Mouse (Mus musculus): ENCODE measurements around the gene Pibf1. TPM values are rescaled to one million over a fixed set of nuclear protein-coding genes. Genes with fewer than 3 reads are reported as not detected.
A peak's percentile ranks its signal among the peaks of the same experiment; 100 is the strongest.

The Pibf1 gene
- polyA plus RNA-seq, 1 experiment: 13.0 TPM

GRCm38 (mm10) chr14:99135761-99136160 is 36.5 kb downstream of the Pibf1 start:
- H3K4me3 ChIP-seq (ENCODE audit: insufficient read depth, low read length): no peak overlapping the region

GRCm38 (mm10) chr14:99136297-99136696 is 37.1 kb downstream of the Pibf1 start:
- Histone ChIP-seq H3K4me1 (ENCODE audit: control insufficient read depth, insufficient read depth, low read length) (peaks cover 3% of the 10 kb centered on the region), H3K27ac (ENCODE audit: insufficient read depth, low read depth, low read length) (no peak overlapping the region), H3K4me3 (ENCODE audit: insufficient read depth, low read length) (no peak overlapping the region)
- TF ChIP-seq CTCF (IDR thresholded peaks at IDR 0.05; ENCODE audit: low read depth, low read length) (no peak), POLR2A (IDR thresholded peaks at IDR 0.05; ENCODE audit: borderline replicate concordance, low read depth, low read length) (no peak)

More at GRCm38 (mm10) chr14:99135761-99136160, 36.5 kb downstream of the Pibf1 start:
- TF ChIP-seq POLR2A (IDR thresholded peaks at IDR 0.05; ENCODE audit: borderline replicate concordance, low read depth, low read length) (no peak), CTCF (IDR thresholded peaks at IDR 0.05; ENCODE audit: low read depth, low read length) (no peak)
- Histone ChIP-seq H3K4me1 (ENCODE audit: control insufficient read depth, insufficient read depth, low read length) (no peaks in the 10 kb centered on the region), H3K27ac (ENCODE audit: insufficient read depth, low read depth, low read length) (no peak overlapping the region)

GRCm38 (mm10) chr14:99140036-99140435 is 40.8 kb downstream of the Pibf1 start:
- Histone ChIP-seq H3K4me3 (ENCODE audit: insufficient read depth, low read length) (no peak overlapping the region), H3K4me1 (ENCODE audit: control insufficient read depth, insufficient read depth, low read length) (peaks cover 3% of the 10 kb centered on the region), H3K27ac (ENCODE audit: insufficient read depth, low read depth, low read length) (no peak overlapping the region)
- TF ChIP-seq CTCF (IDR thresholded peaks at IDR 0.05; ENCODE audit: low read depth, low read length): no peak
- TF ChIP-seq POLR2A (IDR thresholded peaks at IDR 0.05; ENCODE audit: borderline replicate concordance, low read depth, low read length): no peak

GRCm38 (mm10) chr14:99141786-99142633 is 42.8 kb downstream of the Pibf1 start:
- TF ChIP-seq CTCF (IDR thresholded peaks at IDR 0.05; ENCODE audit: low read depth, low read length) (peak; percentile 87; the same call in 1 of the 2 replicates), POLR2A (IDR thresholded peaks at IDR 0.05; ENCODE audit: borderline replicate concordance, low read depth, low read length) (no peak)
- Histone ChIP-seq H3K4me1 (ENCODE audit: control insufficient read depth, insufficient read depth, low read length) (peaks cover 3% of the 10 kb centered on the region), H3K27ac (ENCODE audit: insufficient read depth, low read depth, low read length) (no peak overlapping the region), H3K4me3 (ENCODE audit: insufficient read depth, low read length) (no peak overlapping the region)

GRCm38 (mm10) chr14:99146841-99147240 is 47.6 kb downstream of the Pibf1 start:
- H3K27ac ChIP-seq (ENCODE audit: insufficient read depth, low read depth, low read length): no peak overlapping the region
- peaks cover 3% of the 10 kb centered on the region for H3K4me1 ChIP-seq (ENCODE audit: control insufficient read depth, insufficient read depth, low read length)
- TF ChIP-seq CTCF (IDR thresholded peaks at IDR 0.05; ENCODE audit: low read depth, low read length) (no peak), POLR2A (IDR thresholded peaks at IDR 0.05; ENCODE audit: borderline replicate concordance, low read depth, low read length) (no peak)
- H3K4me3 ChIP-seq (ENCODE audit: insufficient read depth, low read length): no peak overlapping the region

- no peak overlapping the region for H3K27ac ChIP-seq (ENCODE audit: insufficient read depth, low read depth, low read length)
- H3K4me1 ChIP-seq (ENCODE audit: control insufficient read depth, insufficient read depth, low read length): peaks cover 3% of the 10 kb centered on the region
- TF ChIP-seq POLR2A (IDR thresholded peaks at IDR 0.05; ENCODE audit: borderline replicate concordance, low read depth, low read length) (no peak), CTCF (IDR thresholded peaks at IDR 0.05; ENCODE audit: low read depth, low read length) (no peak)
- no peak overlapping the region for H3K4me3 ChIP-seq (ENCODE audit: insufficient read depth, low read length)
These were observed 53.5 kb downstream of the Pibf1 start for GRCm38 (mm10) chr14:99152683-99153082.

- H3K4me3 ChIP-seq (ENCODE audit: insufficient read depth, low read length): no peak overlapping the region
- H3K4me1 ChIP-seq (ENCODE audit: control insufficient read depth, insufficient read depth, low read length): no peaks in the 10 kb centered on the region
- H3K27ac ChIP-seq (ENCODE audit: insufficient read depth, low read depth, low read length): no peak overlapping the region
- TF ChIP-seq POLR2A (IDR thresholded peaks at IDR 0.05; ENCODE audit: borderline replicate concordance, low read depth, low read length): no peak
- no peak for TF ChIP-seq CTCF (IDR thresholded peaks at IDR 0.05; ENCODE audit: low read depth, low read length)
These were observed 60.7 kb downstream of the Pibf1 start for GRCm38 (mm10) chr14:99159940-99160339.

GRCm38 (mm10) chr14:99163051-99163450 is 63.8 kb downstream of the Pibf1 start:
- Histone ChIP-seq H3K27ac (ENCODE audit: insufficient read depth, low read depth, low read length) (no peak overlapping the region), H3K4me3 (ENCODE audit: insufficient read depth, low read length) (no peak overlapping the region), H3K4me1 (ENCODE audit: control insufficient read depth, insufficient read depth, low read length) (peaks cover 6% of the 10 kb centered on the region)
- no peak for TF ChIP-seq POLR2A (IDR thresholded peaks at IDR 0.05; ENCODE audit: borderline replicate concordance, low read depth, low read length)
- no peak for TF ChIP-seq CTCF (IDR thresholded peaks at IDR 0.05; ENCODE audit: low read depth, low read length)

GRCm38 (mm10) chr14:99174138-99174745 is 75.0 kb downstream of the Pibf1 start:
- Histone ChIP-seq H3K4me3 (ENCODE audit: insufficient read depth, low read length) (no peak overlapping the region), H3K27ac (ENCODE audit: insufficient read depth, low read depth, low read length) (no peak overlapping the region), H3K4me1 (ENCODE audit: control insufficient read depth, insufficient read depth, low read length) (0 out of 2 replicates have a peak, but pooled peaks cover 2% of the 10 kb centered on the region)
- TF ChIP-seq CTCF (IDR thresholded peaks at IDR 0.05; ENCODE audit: low read depth, low read length): no peak
- TF ChIP-seq POLR2A (IDR thresholded peaks at IDR 0.05; ENCODE audit: borderline replicate concordance, low read depth, low read length): no peak

GRCm38 (mm10) chr14:99176559-99176958 is 77.3 kb downstream of the Pibf1 start:
- H3K27ac ChIP-seq (ENCODE audit: insufficient read depth, low read depth, low read length): no peak overlapping the region
- no peak overlapping the region for H3K4me3 ChIP-seq (ENCODE audit: insufficient read depth, low read length)
- TF ChIP-seq CTCF (IDR thresholded peaks at IDR 0.05; ENCODE audit: low read depth, low read length) (no peak), POLR2A (IDR thresholded peaks at IDR 0.05; ENCODE audit: borderline replicate concordance, low read depth, low read length) (no peak)
- H3K4me1 ChIP-seq (ENCODE audit: control insufficient read depth, insufficient read depth, low read length): peaks cover 5% of the 10 kb centered on the region; the same call in 1 of the 2 replicates
